Mouse (Mus musculus): ENCODE measurements around the gene Unc93a. TPM values are rescaled to one million over a fixed set of nuclear protein-coding genes. Genes with fewer than 3 reads are reported as not detected.
"Not testable (repeated sequence)": the region's sequence is repeated elsewhere in the genome, so short reads cannot be mapped to it uniquely, and the experiment has no call there.

Gene Unc93a
- polyA plus RNA-seq, 1 experiment, result 13.9 TPM

- H3K27ac ChIP-seq (ENCODE audit: control insufficient read depth, insufficient read depth, low read depth, low read length); H3K4me3 ChIP-seq (ENCODE audit: control insufficient read depth, low read depth, low read length); H3K27me3 ChIP-seq (ENCODE audit: control insufficient read depth, insufficient read depth, low read length); H3K4me1 ChIP-seq (ENCODE audit: control insufficient read depth, insufficient read depth, low read length); H3K36me3 ChIP-seq (ENCODE audit: control insufficient read depth, insufficient read depth, low read length): not testable (repeated sequence)
Measured at GRCm38 (mm10) chr17:13129737-13130465, 1.7 kb downstream of the Unc93a start.

GRCm38 (mm10) chr17:13129324-13129723, 2.3 kb downstream of the Unc93a start:
- not testable (repeated sequence) for H3K4me1 ChIP-seq (ENCODE audit: control insufficient read depth, insufficient read depth, low read length); H3K4me3 ChIP-seq (ENCODE audit: control insufficient read depth, low read depth, low read length); H3K27ac ChIP-seq (ENCODE audit: control insufficient read depth, insufficient read depth, low read depth, low read length); H3K36me3 ChIP-seq (ENCODE audit: control insufficient read depth, insufficient read depth, low read length); H3K27me3 ChIP-seq (ENCODE audit: control insufficient read depth, insufficient read depth, low read length)

GRCm38 (mm10) chr17:13124241-13124640, 7.4 kb downstream of the Unc93a start:
- H3K27ac ChIP-seq (ENCODE audit: control insufficient read depth, insufficient read depth, low read depth, low read length); H3K4me1 ChIP-seq (ENCODE audit: control insufficient read depth, insufficient read depth, low read length); H3K4me3 ChIP-seq (ENCODE audit: control insufficient read depth, low read depth, low read length): not testable (repeated sequence)

DNA sequence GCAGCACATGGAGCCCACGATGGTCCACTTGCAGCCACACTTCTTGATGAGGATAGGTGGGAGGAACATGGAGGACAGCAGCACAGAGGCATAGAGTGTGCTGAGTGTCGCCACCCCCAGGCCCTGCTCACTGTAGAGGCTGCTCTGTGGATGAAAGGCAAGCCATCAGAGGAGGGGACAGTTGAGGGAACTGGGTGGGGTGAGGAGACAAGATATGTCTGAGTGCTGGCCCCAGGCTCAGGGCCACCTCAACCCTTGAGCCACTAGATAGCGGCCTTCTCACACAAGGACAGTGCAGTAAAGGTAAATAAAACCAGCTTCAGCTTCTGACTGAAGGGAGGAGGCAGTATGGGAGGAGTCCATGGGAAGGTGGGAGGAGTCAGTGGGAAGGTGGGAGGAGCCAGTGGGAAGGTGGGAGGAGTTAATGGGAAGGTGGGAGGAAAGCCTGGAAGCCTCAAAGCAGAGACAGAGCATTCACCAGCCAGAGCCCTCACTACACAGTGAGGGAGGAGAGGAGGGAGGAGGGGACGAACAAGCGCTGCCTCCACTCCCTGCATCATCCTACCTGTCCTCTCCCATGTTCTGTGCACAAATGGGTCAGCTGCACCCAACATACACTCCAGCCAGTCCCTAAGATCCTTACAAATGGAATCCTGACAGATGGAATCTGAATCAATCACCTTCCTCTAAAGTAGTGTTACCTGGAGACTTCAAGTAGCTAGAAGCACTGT, 8.1 kb downstream of the Unc93a start:
- not testable (repeated sequence) for H3K27me3 ChIP-seq (ENCODE audit: control insufficient read depth, insufficient read depth, low read length); H3K4me3 ChIP-seq (ENCODE audit: control insufficient read depth, low read depth, low read length); H3K36me3 ChIP-seq (ENCODE audit: control insufficient read depth, insufficient read depth, low read length); H3K27ac ChIP-seq (ENCODE audit: control insufficient read depth, insufficient read depth, low read depth, low read length); H3K4me1 ChIP-seq (ENCODE audit: control insufficient read depth, insufficient read depth, low read length)

More at GRCm38 (mm10) chr17:13124241-13124640, 7.4 kb downstream of the Unc93a start:
- H3K36me3 ChIP-seq (ENCODE audit: control insufficient read depth, insufficient read depth, low read length); H3K27me3 ChIP-seq (ENCODE audit: control insufficient read depth, insufficient read depth, low read length): not testable (repeated sequence)

GRCm38 (mm10) chr17:13112504-13113291, 18.9 kb downstream of the Unc93a start:
- not testable (repeated sequence) for H3K27ac ChIP-seq (ENCODE audit: control insufficient read depth, insufficient read depth, low read depth, low read length); H3K4me3 ChIP-seq (ENCODE audit: control insufficient read depth, low read depth, low read length); H3K36me3 ChIP-seq (ENCODE audit: control insufficient read depth, insufficient read depth, low read length); H3K27me3 ChIP-seq (ENCODE audit: control insufficient read depth, insufficient read depth, low read length); H3K4me1 ChIP-seq (ENCODE audit: control insufficient read depth, insufficient read depth, low read length)

DNA sequence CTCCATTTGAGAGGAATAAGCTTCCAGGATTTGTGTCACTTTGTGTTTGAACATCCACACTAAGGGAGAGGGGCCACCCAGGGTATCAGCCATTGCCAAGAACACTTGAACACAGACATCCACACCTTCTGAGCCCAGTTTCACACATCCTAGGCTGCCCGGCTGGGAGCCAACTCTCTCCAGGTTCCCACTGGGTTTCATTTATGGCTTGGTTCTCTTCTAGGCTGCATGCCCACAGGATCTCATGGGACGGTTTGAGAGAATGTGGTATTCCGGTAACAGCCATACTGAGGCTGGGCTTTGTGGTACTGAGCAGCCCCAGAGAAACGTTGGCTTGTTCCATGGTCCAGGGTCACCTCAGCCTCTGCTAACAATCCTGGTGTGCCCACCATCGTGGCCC, 25.0 kb downstream of the Unc93a start:
- H3K27me3 ChIP-seq (ENCODE audit: control insufficient read depth, insufficient read depth, low read length); H3K36me3 ChIP-seq (ENCODE audit: control insufficient read depth, insufficient read depth, low read length); H3K27ac ChIP-seq (ENCODE audit: control insufficient read depth, insufficient read depth, low read depth, low read length): not testable (repeated sequence)

DNA sequence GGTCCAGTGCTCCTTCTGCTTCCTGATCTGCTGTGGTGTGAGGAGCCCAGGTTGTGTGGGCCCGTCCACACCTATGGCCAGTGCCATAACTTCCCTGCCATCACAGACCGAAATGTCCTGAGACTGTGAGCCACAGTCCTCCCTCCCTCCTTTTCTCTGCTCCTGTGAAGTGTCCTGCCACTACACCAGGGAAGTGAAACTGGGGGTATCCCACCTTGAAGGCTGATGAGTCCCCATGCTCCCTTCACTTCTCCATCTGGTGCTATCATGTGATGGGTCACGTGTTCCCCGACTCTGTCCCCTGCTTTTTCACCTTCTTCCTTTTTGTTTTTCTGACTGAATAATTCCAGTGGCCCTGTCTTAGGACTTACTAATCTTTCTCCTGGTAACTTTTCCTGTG, 38.6 kb downstream of the Unc93a start:
- not testable (repeated sequence) for H3K27ac ChIP-seq (ENCODE audit: control insufficient read depth, insufficient read depth, low read depth, low read length); H3K36me3 ChIP-seq (ENCODE audit: control insufficient read depth, insufficient read depth, low read length); H3K4me1 ChIP-seq (ENCODE audit: control insufficient read depth, insufficient read depth, low read length); H3K4me3 ChIP-seq (ENCODE audit: control insufficient read depth, low read depth, low read length); H3K27me3 ChIP-seq (ENCODE audit: control insufficient read depth, insufficient read depth, low read length)

More for the DNA sequence above, 25.0 kb downstream of the Unc93a start:
- not testable (repeated sequence) for H3K4me3 ChIP-seq (ENCODE audit: control insufficient read depth, low read depth, low read length); H3K4me1 ChIP-seq (ENCODE audit: control insufficient read depth, insufficient read depth, low read length)

- H3K27ac ChIP-seq (ENCODE audit: control insufficient read depth, insufficient read depth, low read depth, low read length); H3K4me3 ChIP-seq (ENCODE audit: control insufficient read depth, low read depth, low read length); H3K27me3 ChIP-seq (ENCODE audit: control insufficient read depth, insufficient read depth, low read length); H3K36me3 ChIP-seq (ENCODE audit: control insufficient read depth, insufficient read depth, low read length); H3K4me1 ChIP-seq (ENCODE audit: control insufficient read depth, insufficient read depth, low read length): not testable (repeated sequence)
Measured at GRCm38 (mm10) chr17:13092100-13092764, 39.4 kb downstream of the Unc93a start.

DNA sequence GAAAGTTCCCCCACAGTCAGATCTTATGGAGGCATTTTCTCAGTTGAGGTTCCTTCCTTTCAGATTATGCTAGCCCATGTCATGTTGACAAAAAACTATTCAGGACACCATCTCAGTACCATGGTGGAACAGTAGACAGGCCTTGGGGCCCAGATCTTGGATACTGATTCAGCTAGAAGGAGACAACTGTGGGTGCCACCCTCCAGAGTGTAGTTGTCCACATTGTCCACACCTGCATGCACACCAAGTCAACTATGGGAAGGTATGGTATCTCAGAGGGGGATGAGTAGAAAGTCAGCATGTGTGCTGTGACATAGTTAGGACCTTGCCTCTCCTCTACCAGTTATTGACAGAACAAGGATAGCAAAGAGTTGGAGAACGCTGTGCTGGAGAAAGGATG, 40.1 kb downstream of the Unc93a start:
- H3K27me3 ChIP-seq (ENCODE audit: control insufficient read depth, insufficient read depth, low read length); H3K27ac ChIP-seq (ENCODE audit: control insufficient read depth, insufficient read depth, low read depth, low read length); H3K4me3 ChIP-seq (ENCODE audit: control insufficient read depth, low read depth, low read length); H3K36me3 ChIP-seq (ENCODE audit: control insufficient read depth, insufficient read depth, low read length); H3K4me1 ChIP-seq (ENCODE audit: control insufficient read depth, insufficient read depth, low read length): not testable (repeated sequence)

GRCm38 (mm10) chr17:13069227-13069626, 62.4 kb downstream of the Unc93a start:
- H3K4me1 ChIP-seq (ENCODE audit: control insufficient read depth, insufficient read depth, low read length); H3K36me3 ChIP-seq (ENCODE audit: control insufficient read depth, insufficient read depth, low read length); H3K27me3 ChIP-seq (ENCODE audit: control insufficient read depth, insufficient read depth, low read length); H3K4me3 ChIP-seq (ENCODE audit: control insufficient read depth, low read depth, low read length); H3K27ac ChIP-seq (ENCODE audit: control insufficient read depth, insufficient read depth, low read depth, low read length): not testable (repeated sequence)

DNA sequence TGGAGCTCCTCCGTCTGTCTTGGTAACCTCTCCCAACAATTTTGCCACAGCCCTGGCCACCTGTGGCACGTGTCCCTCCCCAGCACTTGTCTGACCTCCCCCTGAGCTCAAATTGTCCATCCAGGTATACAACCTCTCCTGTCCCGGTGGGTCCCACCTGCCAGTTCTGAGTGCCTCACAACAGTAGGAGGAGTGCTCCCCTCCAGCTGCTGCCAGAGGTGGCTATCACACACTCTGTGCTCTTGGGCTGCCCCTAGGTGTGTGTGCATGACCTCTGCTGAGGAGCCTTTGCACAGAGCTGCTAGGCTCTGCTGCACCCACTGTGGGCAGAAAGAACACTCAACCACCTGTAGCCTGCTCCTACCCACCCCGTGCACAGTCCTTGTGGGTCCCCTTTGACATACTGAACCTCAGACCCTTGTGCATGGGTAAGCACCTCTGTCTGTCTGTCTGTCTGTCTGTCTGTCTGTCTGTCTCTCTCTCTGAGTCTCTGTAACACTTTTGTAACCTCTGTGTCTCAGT, 63.7 kb downstream of the Unc93a start:
- not testable (repeated sequence) for H3K36me3 ChIP-seq (ENCODE audit: control insufficient read depth, insufficient read depth, low read length); H3K27me3 ChIP-seq (ENCODE audit: control insufficient read depth, insufficient read depth, low read length)

More for the DNA sequence above, 63.7 kb downstream of the Unc93a start:
- not testable (repeated sequence) for H3K27ac ChIP-seq (ENCODE audit: control insufficient read depth, insufficient read depth, low read depth, low read length); H3K4me1 ChIP-seq (ENCODE audit: control insufficient read depth, insufficient read depth, low read length); H3K4me3 ChIP-seq (ENCODE audit: control insufficient read depth, low read depth, low read length)
